Mouse (Mus musculus) liver, adult 2 months (tissue): ENCODE measurements around the gene Sh3gl2.

Source experiments
- CTCF ChIP-seq: fragments of 200-500 bp; IDR thresholded peaks from 2 replicates; pipeline ENCODE4 v1.5.1; 2011; ENCODE audit warnings: low read depth, low read length, control low read depth
- POLR2A ChIP-seq: fragments of 200-500 bp; IDR thresholded peaks from 2 replicates; pipeline ENCODE4 v1.6.1; 2011; ENCODE audit warnings: low read length, control low read depth; ENCODE audit not compliant: insufficient read depth; ENCODE audit errors: extremely low read depth

DNA sequence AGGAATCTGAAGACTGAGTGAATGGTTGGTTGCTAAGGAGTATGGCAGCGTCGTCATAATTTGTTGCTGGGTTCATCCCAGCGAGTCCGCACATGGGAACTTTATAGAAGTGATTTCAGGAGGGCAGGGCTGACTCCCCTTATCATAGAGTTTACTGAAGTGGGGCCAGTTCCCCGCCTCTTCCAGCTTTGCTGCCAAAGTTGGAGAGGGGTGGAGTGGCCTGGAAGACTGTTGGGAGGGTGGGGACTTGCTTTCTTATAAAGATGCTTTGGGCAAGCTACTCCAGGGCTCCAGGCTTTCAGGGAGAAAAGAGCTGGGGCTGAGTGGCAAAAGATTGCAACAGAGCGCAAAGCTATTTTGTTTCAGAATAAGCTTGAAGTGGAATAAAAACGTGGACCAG, 308.4 kb downstream of the Sh3gl2 start:
- TF ChIP-seq CTCF (no peak), POLR2A (no peak)
